Mouse (Mus musculus) limb, embryonic 10.5 days (tissue): ENCODE data around the gene Musk. TPM values are rescaled to one million over a fixed set of nuclear protein-coding genes. Genes with fewer than 3 reads are reported as not detected.

Experiments used
- DNase-seq: peaks from one replicate; pipeline ENCODE4 v3.0.0-alpha.2; 2017; ENCODE audit warnings: low spot score
- H3K27ac ChIP-seq: fragments of 300-500 bp; sonication (generic); 2 replicates; pipeline ENCODE4 v1.5.1; 2016; ENCODE audit warnings: mild to moderate bottlenecking
- H3K27me3 ChIP-seq: fragments of 300-500 bp; sonication (generic); 2 replicates; pipeline ENCODE4 v1.6.1; 2016; ENCODE audit warnings: low read depth, mild to moderate bottlenecking; ENCODE audit not compliant: poor library complexity, severe bottlenecking
- H3K36me3 ChIP-seq: fragments of 300-500 bp; sonication (generic); 2 replicates; pipeline ENCODE4 v1.6.1; 2016; ENCODE audit warnings: mild to moderate bottlenecking, moderate library complexity
- H3K4me1 ChIP-seq: fragments of 300-500 bp; sonication (generic); 2 replicates; pipeline ENCODE4 v1.6.1; 2016
- H3K4me3 ChIP-seq: fragments of 300-500 bp; sonication (generic); 2 replicates; pipeline ENCODE4 v1.5.1; 2016; ENCODE audit warnings: mild to moderate bottlenecking, moderate library complexity
- H3K9me3 ChIP-seq: fragments of 300-500 bp; sonication (generic); replicated peaks from 2 replicates; pipeline ENCODE4 v1.6.1; 2016; ENCODE audit warnings: mild to moderate bottlenecking
- WGBS: fragments of 180-500 bp; shearing (Covaris S2); methylation state at CpG from one replicate; pipeline ENCODE4 v1.1.7; 2016; 5-methylcytosine and 5-hydroxymethylcytosine counted together
- polyA plus RNA-seq: library from polyadenylated mRNA; unstranded; fragments of >200 nt; fragmentation: Nextera tagmentation; extraction: Ambion mirVana; gene quantifications from 2 replicates; pipeline ENCODE4 v1.2.1, GENCODE M21; 2016

Musk gene
- polyA plus RNA-seq, 1 experiment from 2014 or later, result 0.26 TPM

DNA sequence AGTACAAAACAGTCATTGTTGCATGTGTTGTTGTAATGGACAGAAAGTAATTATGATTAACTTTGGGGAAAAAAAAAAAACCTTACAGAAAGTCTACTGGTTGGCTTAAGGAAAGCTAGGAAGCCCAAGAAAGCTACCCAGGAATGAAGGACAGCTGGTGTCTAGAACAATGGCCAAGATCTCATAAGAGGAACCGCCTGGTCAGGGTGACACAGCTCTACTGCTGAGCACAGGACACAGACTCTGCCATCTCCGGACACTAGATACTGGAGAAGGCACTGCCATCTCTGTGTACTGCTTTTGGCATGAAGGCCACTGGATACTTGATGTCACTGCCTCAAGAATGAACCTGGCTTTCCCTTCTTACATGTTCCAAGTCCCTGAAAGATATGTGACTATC, 5.6 kb upstream of the Musk start:
- no peak for DNase-seq

DNA sequence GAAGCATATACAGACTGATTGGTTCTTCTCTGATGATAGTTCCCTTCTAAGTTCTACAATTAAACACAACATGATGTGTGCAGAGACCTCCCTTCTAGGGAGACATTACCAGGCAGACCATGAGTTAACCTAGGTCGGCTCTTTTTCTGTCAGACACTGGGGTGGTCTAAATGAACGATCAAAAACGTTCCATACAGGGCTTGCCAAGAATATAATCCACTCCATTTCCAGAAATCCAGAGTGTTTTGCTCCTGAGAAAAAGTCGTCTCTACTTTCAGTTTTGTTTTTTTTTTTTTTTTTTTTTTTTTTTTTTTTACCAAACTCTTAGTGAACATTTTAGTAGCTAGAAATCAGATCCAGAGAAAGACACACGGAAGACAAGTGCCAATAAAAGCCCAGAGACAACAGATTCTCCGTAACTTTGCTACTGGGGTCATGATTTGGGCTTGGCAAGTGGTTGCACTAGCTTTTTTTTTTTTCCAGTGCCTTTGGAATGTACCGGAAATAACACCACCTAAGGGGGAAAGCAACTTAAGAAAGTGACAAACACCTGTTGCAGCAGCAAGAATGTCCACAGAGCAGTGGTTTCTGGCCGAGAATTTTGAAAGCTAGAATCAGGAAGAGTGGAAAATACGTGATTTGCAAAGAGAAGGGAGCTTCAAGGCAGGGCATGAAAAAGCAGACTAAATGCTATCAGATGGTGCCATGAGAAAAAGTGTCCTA, 769 bp downstream of the Musk start:
- no peak overlapping the region for H3K4me3 ChIP-seq
- H3K27ac ChIP-seq, result no peak overlapping the region
- H3K9me3 ChIP-seq, result no peaks in the 10 kb centered on the region
- no peaks in the 10 kb centered on the region for H3K4me1 ChIP-seq
- WGBS, result 80% methylated on average over 9 of the region's 9 CpGs
- no peaks in the 10 kb centered on the region for H3K27me3 ChIP-seq
- no peak for DNase-seq
- no peaks in the 10 kb centered on the region for H3K36me3 ChIP-seq

More for the DNA sequence above, 5.6 kb upstream of the Musk start:
- no peaks in the 10 kb centered on the region for H3K9me3 ChIP-seq
- no peak overlapping the region for H3K27ac ChIP-seq
- no peaks in the 10 kb centered on the region for H3K27me3 ChIP-seq
- 93% methylated on average over 2 of the region's 2 CpGs for WGBS
- 0 out of 2 replicates have a peak, but pooled peaks cover 3% of the 10 kb centered on the region for H3K4me1 ChIP-seq
- H3K4me3 ChIP-seq, result no peak overlapping the region
- no peaks in the 10 kb centered on the region for H3K36me3 ChIP-seq

DNA sequence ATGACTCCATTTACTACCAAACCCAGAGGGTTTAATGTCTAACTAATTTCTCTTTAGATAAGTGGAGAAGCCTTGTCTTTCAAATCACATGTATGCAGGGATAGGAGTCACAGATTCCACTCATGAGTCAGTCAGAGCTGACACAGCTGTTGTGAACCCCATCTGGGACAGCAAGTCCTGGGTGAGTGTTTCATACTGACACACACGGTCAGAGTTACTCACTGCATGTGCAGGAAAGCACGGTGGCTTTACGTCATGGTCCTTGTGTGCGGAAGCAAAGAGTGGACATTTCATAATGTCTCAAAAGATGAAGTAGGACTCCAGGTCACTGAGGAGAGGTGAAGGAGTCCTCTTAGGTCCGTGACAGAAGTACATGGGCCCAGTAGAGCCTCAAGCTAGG, 3.0 kb downstream of the Musk start:
- DNase-seq, result no peak
- Histone ChIP-seq H3K36me3 (no peaks in the 10 kb centered on the region), H3K4me3 (no peak overlapping the region), H3K9me3 (no peaks in the 10 kb centered on the region), H3K4me1 (no peaks in the 10 kb centered on the region), H3K27me3 (no peaks in the 10 kb centered on the region), H3K27ac (no peak overlapping the region)
- 92% methylated on average over 5 of the region's 5 CpGs for WGBS

DNA sequence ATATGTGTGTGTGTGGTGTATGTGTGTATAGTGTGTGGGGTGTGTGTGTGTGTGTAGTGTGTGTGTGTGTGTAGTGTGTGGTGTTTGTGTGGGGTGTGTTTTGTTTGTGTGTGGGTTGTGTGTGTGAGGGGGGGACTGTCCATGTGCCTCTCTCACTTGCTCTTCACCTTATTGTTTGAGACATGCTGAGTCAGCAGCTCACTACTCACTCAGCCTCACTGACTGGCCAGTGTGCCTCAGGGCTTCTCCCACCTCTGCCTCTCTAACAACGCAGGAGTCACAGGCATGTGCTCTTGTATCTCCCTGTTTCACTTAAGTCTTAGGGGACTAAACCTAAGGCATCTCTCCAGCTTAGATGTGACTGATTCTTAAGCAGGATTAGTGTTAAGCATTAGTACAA, 6.1 kb downstream of the Musk start:
- H3K4me3 ChIP-seq, result no peak overlapping the region
- H3K4me1 ChIP-seq, result no peaks in the 10 kb centered on the region
- DNase-seq, result no peak
- H3K36me3 ChIP-seq, result no peaks in the 10 kb centered on the region
- no peaks in the 10 kb centered on the region for H3K27me3 ChIP-seq
- H3K9me3 ChIP-seq, result no peaks in the 10 kb centered on the region
- WGBS, result 66% methylated on average over 1 of the region's 1 CpGs
- no peak overlapping the region for H3K27ac ChIP-seq

DNA sequence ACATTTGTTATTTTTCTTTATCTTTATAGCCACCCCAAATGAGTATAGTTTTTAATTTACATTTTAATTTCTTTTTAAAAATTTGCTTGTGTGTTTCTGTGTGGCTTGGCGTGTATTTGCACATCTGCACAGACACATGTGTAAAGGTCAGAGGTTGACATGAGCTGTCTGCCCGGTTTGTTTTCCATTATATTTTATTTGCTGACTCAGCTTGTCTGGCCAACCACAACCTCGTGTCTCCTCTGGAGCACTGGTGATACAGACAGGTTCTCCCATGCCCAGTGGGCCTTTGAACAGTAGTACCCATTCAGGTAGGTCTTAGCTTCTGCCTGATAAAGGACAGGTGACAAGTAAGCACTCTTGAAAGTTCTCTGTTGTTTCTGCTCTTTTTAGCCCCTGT, 7.3 kb downstream of the Musk start:
- no peak for DNase-seq
- H3K4me1 ChIP-seq, result no peaks in the 10 kb centered on the region
- H3K36me3 ChIP-seq, result no peaks in the 10 kb centered on the region
- no peak overlapping the region for H3K4me3 ChIP-seq
- no peak overlapping the region for H3K27ac ChIP-seq
- H3K27me3 ChIP-seq, result no peaks in the 10 kb centered on the region
- H3K9me3 ChIP-seq, result no peaks in the 10 kb centered on the region
- WGBS, result 87% methylated on average over 3 of the region's 3 CpGs

DNA sequence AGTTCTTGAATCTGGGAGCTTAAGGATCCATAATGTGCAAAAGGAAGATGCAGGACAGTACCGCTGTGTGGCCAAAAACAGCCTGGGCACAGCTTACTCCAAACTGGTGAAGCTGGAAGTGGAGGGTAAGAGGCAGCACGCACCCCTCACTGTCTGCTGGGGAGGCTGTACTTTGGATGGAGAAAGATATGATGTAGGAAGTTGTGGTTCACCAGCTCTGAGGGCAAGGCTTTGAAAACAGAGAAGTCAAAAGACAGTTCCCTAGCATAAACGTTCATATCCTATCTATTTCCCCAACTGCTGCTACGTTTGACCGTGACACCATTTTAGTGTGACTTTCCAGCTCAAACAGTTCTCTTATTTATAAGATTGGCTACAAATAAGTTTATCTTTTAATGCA, 18.1 kb downstream of the Musk start:
- Histone ChIP-seq H3K27me3 (no peaks in the 10 kb centered on the region), H3K27ac (no peak overlapping the region), H3K36me3 (no peaks in the 10 kb centered on the region), H3K4me3 (no peak overlapping the region), H3K9me3 (no peaks in the 10 kb centered on the region), H3K4me1 (peaks cover 4% of the 10 kb centered on the region; the same call in 1 of the 2 replicates)
- WGBS, result 93% methylated on average over 5 of the region's 5 CpGs
- DNase-seq, result no peak

DNA sequence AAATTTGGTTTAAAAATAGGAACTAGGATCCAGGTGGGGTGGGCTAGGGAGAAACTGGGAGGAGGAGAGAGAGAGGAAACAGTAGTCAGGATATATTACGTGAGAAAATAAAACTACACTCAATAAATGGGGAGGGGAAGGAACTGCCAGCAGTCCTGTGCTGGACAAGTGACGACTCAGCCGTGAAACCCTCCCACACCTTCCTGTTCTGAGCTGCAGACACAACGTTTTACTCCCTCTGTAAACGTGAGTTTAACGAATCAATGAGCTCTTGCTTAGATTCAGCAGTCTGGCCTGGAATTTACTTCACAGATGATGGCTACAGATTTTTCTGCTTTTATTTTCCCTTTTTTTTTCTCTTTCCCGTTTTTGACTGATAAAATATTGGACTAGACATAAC, 18.8 kb downstream of the Musk start:
- 42% methylated on average over 7 of the region's 7 CpGs for WGBS
- Histone ChIP-seq H3K4me1 (peaks cover 4% of the 10 kb centered on the region; the same call in 1 of the 2 replicates), H3K27me3 (no peaks in the 10 kb centered on the region), H3K4me3 (no peak overlapping the region), H3K36me3 (no peaks in the 10 kb centered on the region), H3K27ac (no peak overlapping the region), H3K9me3 (no peaks in the 10 kb centered on the region)
- DNase-seq, result no peak

DNA sequence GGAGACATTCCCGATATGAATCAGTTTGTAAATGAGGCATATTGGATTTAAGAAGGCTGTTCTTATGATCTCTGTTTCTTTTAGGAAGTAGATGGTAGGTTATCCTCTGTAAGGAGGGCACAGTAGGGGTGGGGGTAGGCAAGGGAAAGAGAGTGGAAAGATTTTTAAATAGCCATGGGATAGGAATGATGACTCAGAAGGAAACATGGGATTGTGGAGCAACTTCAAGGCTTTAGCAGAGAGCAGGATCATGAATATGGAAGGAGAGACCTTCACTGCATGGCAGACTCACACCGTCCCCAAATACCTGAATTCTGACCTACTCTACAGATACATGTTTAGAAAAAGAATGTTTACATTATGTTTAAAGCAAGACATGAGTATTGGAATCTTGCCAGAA, 21.7 kb downstream of the Musk start:
- no peak for DNase-seq
- Histone ChIP-seq H3K27me3 (no peaks in the 10 kb centered on the region), H3K27ac (no peak overlapping the region), H3K4me1 (peaks cover 4% of the 10 kb centered on the region; the same call in 1 of the 2 replicates), H3K4me3 (no peak overlapping the region), H3K9me3 (no peaks in the 10 kb centered on the region), H3K36me3 (no peaks in the 10 kb centered on the region)
- 88% methylated on average over 2 of the region's 2 CpGs for WGBS

DNA sequence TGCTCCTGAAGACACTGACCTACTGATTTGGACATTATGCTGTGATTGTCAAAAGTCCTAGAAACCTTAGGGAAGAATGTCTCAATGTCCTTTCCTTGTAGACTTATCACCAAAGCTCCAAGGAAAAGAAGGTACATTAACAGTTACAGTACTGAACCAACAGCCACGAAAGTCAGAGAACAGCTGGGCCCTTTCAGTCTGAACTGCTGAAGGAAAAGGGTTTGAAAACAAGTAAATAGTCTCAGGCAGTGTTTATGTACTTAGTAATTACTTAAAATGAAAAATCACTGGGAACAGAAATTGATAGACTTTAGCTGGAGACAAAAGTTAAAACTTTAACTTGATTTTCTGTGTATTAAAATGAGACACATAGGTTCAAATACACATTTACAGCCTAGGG, 27.6 kb downstream of the Musk start:
- H3K9me3 ChIP-seq, result no peaks in the 10 kb centered on the region
- H3K4me1 ChIP-seq, result no peaks in the 10 kb centered on the region
- 79% methylated on average over 1 of the region's 1 CpGs for WGBS
- no peak for DNase-seq
- H3K27ac ChIP-seq, result no peak overlapping the region
- H3K36me3 ChIP-seq, result no peaks in the 10 kb centered on the region
- H3K4me3 ChIP-seq, result no peak overlapping the region
- H3K27me3 ChIP-seq, result no peaks in the 10 kb centered on the region

DNA sequence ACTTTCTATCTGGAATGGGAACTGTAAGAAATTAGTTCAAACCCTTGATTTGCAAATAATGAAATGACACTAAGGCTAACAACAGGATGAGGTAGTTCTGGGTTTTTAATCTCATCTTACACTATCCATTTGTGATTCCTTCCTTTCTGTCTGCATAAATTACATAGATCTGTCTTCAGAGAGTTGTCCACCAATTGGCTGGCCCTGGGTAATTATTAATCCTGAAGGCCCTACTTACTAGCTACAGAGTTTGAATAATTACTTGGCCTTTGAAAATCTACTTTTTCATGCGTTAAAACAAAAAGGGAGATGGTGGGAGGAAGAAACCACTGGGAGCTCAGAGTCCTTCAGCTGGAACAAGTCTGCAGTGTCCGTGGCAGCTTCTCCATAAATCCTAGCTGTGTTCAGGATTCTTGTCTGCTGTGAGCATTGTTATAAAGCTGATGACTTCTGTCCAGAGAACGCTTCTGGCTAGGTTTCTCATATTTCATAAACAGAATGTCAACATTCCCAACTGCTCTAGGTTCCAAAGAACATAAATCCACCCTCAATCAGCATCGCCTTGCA, 29.3 kb downstream of the Musk start:
- Histone ChIP-seq H3K27ac (no peak overlapping the region), H3K4me1 (no peaks in the 10 kb centered on the region), H3K27me3 (no peaks in the 10 kb centered on the region), H3K4me3 (no peak overlapping the region), H3K9me3 (no peaks in the 10 kb centered on the region), H3K36me3 (no peaks in the 10 kb centered on the region)
- no peak for DNase-seq
- WGBS, result 78% methylated on average over 4 of the region's 4 CpGs

DNA sequence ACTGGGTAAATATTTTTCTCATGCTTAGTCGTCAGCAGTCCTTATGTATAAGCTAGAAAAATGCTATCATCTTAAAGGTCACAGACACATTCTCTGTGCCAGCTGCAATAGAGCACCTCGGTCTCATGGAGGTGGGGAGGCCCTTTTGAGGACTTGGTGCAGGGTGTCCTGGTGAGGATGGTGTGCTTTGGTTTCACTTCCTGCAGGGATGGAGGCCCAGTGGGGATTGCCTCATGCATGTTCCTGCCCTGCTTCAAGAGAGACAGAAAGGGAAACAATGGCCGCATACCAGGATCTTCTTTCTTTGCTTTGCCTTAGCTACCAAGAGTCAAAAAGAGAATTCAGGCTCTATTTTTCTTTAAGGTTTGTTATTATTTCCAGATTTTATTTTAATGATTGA, 31.8 kb downstream of the Musk start:
- WGBS, result 89% methylated on average over 3 of the region's 3 CpGs
- Histone ChIP-seq H3K27me3 (no peaks in the 10 kb centered on the region), H3K4me1 (no peaks in the 10 kb centered on the region), H3K36me3 (no peaks in the 10 kb centered on the region), H3K4me3 (no peak overlapping the region), H3K27ac (no peak overlapping the region), H3K9me3 (no peaks in the 10 kb centered on the region)
- no peak for DNase-seq

DNA sequence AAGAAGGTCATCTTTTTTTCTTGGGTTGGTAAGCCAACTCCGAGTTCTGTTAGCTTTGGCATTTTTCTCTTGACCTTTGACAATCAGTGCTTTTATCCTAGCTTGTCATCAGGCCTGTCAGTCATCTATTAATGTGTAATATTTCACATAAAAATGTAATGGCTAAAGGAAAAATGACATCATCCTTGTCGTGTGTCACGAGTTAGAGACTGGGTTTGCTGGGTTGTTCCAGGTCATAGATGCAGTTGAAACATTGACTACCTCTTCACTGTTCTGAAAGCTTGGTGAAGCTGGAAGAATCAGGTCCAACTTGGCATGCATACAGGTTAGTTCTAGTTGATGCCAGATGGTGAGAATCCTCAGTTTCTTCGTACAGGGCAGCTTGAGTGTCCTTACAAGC, 34.5 kb downstream of the Musk start:
- no peaks in the 10 kb centered on the region for H3K9me3 ChIP-seq
- no peak for DNase-seq
- H3K4me3 ChIP-seq, result no peak overlapping the region
- H3K36me3 ChIP-seq, result no peaks in the 10 kb centered on the region
- H3K4me1 ChIP-seq, result no peaks in the 10 kb centered on the region
- WGBS, result 80% methylated on average over 4 of the region's 4 CpGs
- H3K27ac ChIP-seq, result no peak overlapping the region
- H3K27me3 ChIP-seq, result no peaks in the 10 kb centered on the region

DNA sequence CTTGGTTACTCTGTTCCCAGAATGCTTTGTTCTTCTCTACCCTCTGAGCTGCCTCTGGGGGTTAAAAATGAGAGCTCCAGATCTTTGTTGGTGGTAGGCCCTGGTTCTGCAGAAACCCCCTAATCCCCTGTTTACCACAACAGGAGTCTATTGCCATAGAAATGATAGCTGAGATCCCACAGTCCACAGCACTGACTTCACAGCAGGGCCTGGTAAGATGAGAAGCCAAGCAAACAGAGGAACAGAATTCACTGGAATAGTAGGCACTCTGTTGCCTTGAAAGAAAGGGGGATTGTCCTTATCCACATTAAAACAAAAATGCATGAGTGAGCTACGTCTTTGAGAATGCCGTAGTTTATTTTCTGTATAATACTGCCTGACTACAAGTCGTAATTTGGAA, 41.0 kb downstream of the Musk start:
- DNase-seq, result no peak
- H3K36me3 ChIP-seq, result no peaks in the 10 kb centered on the region
- peak overlapping the region; percentile 66; the same call in 1 of the 2 replicates for H3K27ac ChIP-seq

More for the DNA sequence above, 41.0 kb downstream of the Musk start:
- Histone ChIP-seq H3K9me3 (no peaks in the 10 kb centered on the region), H3K4me3 (no peak overlapping the region), H3K4me1 (peaks cover 11% of the 10 kb centered on the region; the same call in 1 of the 2 replicates), H3K27me3 (no peaks in the 10 kb centered on the region)
- 78% methylated on average over 3 of the region's 3 CpGs for WGBS
